Mouse (Mus musculus) urinary bladder, postnatal 4 days (tissue): ENCODE data around the gene Rgs3.
A peak's percentile ranks its signal among the peaks of the same experiment; 100 is the strongest.

Source experiments
- DNase-seq, 2 experiments: peaks; one replicate each; pipeline ENCODE4 v3.0.0; 2021 to 2022; ENCODE audit warnings: low spot score in 2 of 2

The Rgs3 gene

DNA sequence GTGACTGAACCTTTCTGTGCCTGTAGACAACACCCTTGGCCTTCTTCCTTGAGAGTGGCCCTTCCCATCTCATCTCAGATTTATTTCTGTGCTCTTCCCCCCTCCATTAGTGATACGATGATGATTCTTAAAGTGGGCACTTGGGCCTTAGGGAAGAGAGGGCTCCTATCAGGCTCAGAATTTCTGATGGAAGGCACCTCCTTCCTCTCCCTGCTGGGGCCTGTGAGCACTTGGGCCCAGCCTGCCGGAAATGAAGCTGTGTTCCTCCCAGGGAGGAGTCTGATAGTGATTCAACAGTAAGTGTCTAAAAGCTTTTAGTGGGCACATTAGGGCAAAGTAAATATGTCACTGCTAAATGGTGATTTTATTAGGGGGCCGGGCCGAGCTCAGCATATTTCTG is 67.7 kb downstream of the Rgs3 start:
- no peak for DNase-seq

DNA sequence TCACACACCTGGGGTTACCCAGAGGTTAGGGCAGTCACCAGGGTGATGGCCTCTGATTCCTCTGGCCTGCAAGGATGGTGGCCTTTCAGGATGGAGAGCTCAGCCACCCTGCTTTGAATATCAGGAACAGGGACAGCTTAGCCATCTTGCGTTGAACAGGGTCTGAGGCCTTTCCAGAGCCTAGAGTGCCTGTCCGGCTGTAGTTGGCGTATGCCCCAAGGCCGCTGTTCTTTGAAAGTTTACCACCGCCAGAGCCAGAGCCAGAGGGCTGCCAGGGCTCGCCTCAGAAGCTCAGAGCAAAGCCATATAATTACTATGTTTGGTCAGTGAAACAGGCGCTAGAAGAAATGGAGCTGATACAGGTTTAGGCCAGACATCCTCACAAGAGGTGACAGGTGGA is 68.9 kb downstream of the Rgs3 start:
- DNase-seq = no peak

DNA sequence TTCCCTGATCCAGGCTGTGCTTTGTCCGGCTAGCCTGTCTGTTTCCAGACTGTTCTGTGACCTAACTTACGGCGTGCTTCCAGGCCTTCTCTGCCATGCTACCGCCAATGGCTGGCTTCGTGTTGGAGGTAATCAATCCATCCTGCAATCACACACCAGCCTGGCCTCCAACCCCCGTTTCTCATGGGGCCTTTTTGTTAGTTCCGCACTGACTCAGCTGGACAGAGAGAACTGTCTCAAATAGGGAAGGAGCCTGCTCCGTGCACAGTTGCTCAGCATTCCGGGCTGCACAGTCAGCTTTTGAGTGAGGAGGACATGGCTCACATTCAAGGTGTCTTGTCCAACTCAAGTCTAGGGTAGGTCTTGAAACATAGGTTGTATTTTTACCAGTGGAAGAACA is 69.8 kb downstream of the Rgs3 start:
- DNase-seq = no peak

DNA sequence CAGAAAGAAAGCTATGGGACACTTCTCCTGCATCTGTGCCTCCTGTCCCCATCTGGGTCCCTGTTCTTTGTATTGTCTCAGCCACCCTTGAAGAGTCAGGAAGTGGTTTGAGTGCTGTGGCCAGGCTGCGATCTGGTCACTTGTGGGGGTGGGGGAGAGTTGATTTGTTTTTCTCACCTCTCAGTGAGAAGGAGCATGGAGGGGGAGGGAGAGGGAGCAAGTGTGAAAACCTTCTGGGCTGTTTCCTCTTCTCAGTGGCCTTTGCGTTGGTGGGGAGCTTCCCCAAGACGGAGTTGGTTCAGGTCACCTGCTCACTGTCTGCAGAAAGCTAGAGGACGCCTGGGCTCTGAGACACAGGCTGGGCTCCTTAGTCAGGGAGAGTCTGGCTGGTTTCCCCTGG is 70.3 kb downstream of the Rgs3 start:
- no peak for DNase-seq

DNA sequence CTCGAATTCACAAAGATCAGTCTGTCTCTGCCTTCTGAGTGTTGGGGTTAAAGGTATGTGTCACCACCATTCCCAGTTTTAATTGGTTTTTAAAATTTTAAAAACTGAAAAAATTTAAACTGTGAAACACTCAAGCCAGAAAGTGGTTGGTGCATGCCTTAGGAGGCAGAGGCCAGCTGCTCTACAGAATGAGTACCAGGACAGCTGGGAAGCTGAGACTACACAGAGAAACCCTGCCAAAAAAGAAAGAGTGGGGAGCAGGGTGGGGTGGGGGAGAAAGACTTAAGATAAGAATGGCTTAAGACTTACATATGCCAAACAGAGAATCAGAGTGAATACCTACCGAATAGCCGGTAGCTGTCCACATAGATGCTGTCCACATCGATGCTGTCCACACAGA is 73.6 kb downstream of the Rgs3 start:
- DNase-seq = no peak

DNA sequence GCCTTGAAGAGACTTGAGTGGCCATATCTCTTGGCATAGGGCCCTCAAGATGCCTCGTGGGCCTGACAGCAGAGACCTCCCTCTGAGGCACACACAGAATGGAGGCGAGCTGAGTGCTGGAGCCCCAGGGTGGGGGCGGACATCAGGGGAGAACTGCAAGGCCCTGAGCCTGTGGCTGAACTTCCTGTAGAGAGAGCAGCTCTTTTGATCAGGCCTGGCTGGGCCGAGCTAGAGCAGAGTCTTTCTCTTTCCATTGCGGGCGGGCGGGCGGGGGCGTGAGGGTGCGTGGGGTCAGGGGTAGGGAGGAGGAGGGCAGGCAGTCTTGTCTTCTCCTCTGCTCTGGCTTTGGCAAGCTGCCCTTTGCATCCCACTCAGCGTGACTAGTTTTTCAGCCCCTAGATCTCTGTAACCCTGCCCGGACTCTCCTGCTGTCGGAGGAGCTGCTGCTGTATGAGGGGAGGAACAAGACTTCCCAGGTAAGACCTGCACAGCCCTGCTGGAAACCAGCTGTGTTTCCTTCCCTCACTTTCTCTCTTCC is 74.5 kb downstream of the Rgs3 start:
- peak in 1 of 2 experiments; percentile 69 for DNase-seq

DNA sequence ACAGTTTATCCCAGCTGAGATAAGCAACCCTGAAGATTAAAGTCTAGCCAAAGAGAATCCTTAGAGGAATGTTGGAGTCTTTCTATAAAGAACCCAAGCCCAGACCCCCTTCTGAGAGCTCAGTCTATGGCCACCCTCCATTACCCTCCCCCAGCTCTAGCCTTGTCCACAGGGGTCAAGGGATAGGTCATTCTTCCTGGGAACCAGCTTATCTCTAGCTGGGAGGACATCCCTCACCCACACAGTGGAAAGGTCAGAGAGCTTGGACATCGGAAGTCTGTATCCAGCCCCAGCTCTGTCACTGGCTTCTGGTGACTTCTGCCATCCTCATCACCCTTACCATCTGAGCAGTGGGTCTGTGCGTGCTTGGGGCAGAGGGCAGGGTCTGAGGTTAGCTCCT is 75.2 kb downstream of the Rgs3 start:
- DNase-seq = no peak

DNA sequence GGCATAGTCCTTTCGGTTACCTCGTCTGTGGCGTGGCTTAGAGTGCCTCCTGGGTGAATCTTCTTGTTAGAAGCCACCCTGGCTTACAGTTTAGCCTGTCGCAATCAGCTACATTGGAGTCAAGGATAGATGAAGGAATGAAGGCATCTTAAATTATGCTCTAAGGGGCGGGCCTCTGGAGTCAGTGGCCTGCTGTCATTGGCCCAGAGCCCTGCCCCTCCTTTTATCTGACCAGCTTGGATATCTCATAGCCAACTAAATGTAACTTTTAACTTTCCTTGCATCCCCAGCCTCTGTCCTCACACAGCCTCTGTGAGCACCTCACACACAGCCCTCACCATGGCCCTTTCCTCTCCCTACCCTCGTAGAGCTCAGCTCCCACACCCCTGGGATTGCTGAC is 76.4 kb downstream of the Rgs3 start:
- no peak for DNase-seq

DNA sequence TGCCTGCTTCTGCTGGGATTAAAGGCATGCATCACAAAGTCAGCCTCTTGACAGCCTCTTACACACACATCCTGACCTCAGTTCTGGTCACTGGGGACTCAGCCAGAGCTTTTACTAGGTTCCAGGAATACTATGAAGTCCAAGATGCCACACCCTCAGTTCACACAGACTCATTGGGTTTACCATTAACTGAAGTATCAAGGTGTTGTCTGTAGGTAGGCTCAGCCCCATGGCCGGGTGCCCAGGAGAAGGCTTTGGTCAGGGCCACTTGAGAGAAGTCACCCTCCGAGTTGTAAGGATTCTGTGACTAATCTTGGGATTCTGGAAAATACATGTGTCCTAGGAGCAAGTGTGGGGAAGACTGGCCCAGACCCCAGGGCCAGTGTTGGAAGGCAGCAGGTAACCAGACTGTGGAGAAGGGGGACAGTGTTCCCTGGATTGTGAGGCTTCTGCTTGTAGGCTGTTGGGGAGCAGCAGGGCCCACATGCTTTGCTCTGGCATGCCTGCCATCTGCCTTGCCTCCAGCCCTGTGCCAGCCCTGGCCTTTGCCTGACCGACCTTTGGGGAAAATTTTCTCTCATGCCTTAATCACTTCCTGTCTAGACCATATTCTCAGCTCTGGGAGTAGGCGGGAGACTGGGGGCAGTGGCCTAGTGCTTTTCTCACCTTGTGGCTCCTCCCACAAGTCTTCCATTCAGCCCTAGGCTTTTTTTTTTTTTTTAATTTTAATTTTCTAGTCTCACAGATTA is 78.4 kb downstream of the Rgs3 start:
- no peak for DNase-seq

DNA sequence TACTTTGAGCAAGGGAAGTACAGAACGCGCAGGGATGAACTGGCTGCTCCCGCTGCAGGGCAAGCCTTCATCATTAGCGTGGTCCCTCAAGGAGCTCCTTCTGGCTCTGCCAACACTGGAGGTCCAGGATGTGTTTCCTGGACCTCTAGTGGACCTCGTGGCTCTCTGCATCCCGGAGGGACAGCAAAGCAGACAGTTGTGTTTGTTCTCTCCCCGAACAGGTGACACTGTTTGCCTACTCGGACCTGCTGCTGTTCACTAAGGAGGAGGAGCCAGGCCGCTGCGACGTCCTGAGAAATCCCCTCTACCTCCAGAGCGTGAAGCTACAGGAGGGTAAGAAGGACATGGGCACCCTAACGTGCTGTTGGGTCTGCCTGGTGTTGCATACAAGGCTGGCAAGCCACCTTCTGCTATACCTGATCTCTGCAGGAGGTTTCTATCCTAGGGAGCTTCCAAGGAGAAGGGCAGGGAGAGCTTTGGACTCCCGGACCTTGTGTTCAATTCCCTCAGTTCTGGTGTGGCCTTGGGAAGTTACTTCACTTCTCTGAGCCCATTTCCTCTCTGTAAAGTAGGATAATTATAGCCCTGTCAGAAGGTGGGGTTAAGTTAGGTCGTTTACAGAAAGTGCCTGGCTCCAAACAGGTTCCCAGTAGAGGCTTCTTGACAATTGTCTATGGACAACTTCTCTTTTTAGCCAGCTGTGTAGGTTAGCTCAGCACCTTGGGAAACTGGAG is 81.0 kb downstream of the Rgs3 start:
- no peak for DNase-seq

DNA sequence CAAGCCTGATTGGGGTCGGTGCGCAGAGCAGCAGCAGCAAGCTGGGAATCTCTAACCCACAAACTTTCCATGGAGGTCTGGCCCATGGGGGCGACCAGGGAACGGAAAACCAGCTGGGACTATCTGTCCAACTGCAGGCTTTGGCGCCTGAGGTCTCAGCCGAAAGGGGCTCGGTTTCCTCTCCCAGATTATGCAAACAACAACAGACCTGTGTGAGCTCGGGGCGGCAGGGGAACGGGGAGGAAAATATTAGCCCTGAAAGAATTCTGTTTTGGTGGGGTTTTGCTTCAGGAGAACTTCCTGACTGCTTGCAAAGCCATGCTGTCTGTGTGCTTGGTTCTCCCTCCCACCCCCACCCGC is 81.6 kb downstream of the Rgs3 start:
- no peak for DNase-seq

DNA sequence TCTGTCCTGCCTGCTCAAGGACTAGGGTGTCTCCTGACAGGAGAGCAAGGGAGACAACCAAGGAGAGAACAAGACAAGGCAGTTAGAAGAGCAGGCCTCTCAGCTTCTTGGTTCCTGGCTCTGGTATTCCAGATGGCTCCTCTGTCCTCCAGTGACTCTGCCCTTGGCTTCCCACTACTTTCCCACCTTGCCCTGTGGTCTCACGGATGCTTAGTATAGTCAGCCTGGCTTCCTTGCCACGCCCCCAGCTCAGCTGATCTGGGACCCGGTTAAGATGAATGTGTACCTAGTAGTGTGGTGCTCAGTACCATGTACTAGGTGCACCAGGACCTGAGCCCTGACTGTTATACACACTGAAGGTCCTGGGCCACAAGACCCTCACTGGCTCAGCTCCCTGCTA is 82.0 kb downstream of the Rgs3 start:
- DNase-seq = no peak

DNA sequence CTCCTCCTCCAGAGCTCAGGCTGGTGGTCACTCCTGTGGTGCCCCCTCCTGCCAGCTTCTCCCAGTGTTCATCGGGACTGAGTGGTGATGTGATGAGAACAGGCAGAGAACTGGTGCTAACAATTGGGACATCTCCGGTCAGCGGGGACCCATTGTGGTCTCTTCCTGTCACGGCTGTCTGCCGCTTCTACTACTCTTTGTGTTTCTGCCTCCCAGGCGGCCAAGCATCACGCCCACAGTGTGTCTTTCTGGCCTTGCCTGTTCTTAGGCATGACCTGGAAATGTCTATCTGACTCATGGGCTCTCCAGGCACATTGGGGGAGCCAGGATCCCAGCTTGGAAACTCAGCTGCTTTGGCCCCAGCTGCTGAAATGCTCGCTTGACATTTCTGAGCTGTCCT is 83.8 kb downstream of the Rgs3 start:
- DNase-seq = no peak

DNA sequence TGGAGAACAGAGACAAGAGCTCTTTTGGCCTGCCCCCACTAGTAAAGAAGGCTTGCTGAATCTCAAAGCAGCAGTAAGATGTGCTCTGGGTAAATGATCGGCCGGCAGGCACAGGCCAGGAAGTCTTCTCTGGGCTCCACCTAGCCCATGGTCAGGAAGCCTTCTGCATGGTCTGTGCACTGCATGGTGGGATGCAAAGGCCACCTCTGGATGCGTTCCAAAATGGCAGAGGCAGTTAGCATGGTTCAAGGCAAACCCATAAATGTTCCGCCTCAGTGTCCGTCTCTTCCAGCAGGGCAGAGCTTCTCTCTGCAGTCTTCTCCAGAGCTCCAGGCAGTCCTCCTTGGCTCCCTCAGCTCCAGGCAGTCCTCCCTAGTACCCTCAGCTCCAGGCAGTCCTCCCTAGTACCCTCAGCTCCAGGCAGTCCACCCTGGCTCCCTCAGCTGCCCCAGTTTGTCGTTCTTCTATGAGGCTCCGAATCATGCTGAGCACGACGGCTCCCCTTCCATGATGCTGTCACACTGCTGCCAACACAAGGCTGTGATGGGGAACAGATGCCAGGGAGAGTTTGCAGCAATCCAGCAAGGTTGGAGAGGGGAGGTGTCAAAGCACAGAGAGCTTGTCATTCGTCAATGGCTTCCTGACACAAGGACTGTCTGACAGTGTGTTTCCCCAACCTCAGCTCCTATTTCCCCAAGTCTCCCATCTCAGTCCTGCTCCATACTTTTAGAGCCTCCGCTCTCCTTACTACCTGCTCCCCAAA is 84.6 kb downstream of the Rgs3 start:
- no peak for DNase-seq

DNA sequence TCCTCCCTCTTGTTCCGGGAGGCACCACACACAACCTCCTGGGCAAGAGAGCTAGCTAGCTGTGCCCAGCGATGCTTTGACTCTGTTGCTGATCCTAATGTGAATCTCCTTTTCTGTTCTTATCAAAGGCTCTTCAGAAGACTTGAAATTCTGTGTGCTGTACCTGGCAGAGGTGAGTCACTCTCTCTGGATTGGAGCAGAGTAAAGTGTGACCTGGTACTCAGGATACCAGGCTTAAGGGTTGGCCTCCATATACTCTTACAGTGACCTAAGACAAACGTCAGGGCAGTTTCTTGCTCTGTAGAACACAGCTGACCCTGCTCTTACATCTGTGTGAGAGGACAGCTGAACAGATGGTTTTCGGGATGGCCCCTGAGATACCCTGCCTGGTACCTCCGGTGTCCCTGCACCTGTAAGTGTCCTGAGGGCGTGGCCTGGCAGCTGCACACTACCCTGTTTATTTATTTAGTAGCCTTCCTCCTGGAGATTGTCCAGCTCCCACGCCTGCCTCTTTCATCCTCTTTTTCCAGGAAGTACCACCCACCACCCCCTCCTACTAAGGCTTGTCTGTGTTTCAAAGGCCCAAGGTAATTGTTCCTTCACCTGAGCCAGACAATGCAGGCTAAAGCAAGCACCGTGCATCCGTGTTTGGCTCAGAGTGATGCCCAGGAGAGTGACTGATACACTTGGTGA is 87.1 kb downstream of the Rgs3 start:
- no peak for DNase-seq

DNA sequence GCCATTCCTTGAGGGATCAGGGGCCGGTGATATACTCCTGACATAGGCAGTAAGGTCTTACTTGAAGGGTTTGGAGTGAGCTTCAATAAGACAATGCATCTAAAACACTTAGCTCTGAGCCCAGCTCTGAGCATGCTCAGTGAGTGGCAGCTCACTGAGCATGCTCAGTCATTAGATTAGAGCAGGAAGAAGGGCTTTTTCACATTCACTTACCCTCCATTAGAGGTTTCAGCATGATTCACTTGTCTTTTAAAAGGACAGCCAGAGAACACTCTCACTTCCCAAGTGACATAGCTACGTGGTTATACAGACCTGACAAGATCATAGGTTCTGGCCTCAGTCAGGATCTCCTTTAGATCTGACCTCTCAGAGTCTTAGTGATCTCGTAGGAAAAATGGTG is 89.2 kb downstream of the Rgs3 start:
- DNase-seq = no peak

DNA sequence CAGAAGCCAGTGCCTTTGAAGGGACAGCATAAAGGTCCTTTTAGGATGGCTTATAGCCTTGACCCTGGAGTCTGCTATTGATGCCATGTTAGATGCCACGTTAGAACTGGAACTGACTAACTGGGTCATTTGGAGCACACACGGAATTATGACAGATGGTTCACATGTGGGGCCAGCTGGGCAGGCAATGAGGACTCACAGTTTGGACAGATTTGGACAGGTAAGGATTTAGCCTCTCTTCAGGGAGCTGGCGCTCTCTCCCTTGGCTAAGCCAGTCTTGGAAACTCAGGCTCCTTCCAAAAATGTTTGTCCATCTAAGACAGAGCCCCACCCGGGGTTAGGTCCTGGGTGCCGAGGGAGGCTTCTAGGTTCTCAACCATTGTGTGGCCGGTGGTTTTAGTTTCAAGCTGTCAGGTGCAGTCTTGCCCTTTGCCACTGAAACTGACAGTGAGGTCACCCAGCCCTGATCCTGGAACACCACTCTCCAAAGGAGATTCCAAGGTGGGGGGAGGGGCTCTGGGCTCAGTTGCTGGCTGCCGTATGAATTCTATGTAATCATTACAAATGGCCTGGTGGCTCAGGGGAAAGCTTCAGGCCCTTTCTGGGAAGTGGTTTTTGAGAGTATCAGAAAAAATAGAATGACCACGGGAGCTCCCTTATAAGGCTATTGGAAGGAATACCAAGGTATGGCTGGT is 90.0 kb downstream of the Rgs3 start:
- DNase-seq = no peak

DNA sequence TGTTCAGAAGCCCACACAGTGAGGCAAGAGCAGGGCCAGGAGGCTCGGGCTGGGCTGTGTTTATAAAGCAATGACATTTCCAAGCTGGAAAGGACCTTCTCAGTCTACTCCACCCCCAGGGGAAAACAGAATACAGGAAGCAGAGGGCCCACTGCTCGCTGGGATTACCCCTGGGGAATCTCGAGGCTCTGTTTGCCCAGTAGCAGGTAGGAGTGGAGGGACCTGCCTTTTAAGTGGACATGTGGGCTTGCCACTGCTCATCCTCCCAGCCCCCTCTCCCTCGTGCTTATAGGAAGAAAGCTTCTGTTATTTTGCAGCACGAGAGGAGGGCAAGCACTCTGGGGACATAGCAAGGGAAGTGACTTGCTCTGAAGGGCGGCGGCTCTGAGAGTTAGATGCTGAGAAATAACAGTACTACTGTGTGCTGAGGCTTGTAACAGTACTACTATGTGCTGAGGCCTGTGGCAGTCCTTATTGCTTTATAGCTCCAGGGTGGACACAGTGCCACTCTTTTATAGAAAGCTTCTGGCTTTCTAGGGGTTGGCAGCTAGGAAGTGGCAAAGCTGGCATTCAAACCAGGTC is 91.6 kb downstream of the Rgs3 start:
- DNase-seq = no peak

DNA sequence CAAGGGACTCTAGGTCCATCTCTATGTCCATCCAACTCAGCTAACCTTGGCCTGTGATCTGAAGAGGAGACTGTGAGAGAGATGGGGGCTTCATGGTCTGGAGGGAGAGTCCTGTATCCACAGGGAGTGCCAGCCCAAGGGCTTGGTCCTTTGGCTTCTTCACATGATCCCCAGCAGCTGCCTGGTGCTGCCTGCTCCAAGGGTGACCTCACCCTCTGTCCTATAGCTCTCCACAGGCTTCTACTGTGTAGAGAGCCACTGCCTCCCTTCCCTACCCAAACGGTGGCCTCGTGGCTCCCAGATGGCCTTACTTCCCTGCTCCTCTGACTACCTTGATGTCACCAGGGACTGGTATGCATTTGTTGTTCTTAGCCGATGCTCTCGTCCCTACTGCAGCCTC is 92.6 kb downstream of the Rgs3 start:
- no peak for DNase-seq

DNA sequence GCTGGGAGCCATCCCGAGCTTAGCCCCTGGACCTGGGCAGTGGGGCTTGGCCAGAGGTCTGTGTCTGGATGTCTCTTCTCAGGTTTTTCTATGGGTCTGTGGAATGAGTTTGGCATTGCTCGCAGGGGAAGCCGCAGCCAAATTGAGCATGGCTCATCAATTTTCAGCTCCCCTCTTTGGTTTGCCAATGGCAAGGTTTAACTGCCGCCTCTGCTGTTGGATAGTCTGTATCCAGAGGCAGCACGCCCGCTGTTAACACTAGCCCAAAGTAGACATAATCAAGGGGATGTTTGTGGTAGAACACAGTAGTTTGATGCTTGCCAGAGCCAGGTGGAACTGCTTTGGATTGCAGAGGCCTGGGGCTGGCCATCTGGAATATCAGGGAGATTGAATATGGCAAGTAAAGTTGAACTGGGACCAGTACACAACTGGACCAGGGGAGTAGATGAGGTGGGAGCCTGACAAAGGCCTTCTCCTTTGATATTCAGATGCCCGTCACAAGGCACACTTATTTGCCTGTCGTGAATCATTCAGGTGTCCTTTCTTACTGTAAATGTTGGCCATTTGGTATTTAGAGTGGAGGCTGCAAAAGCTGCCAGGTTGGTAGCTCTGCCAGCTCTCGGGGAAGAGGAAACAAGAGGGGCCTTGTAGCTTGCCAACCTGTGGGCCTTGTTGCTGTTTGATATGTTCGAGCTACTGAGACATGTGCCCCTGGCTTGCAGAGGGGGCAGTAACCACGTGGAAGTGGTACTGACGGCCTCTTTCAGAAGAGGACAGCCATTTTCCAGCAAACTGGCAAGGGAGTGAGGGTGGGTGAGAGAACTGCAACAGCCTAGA is 93.5 kb downstream of the Rgs3 start:
- no peak for DNase-seq
